Mouse (Mus musculus): ENCODE results near the gene Frmd4a. TPM values are rescaled to one million over a fixed set of nuclear protein-coding genes. Genes with fewer than 3 reads are reported as not detected.

Frmd4a gene
- polyA plus RNA-seq, 2 experiments: 39.6 to 47.0 TPM

DNA sequence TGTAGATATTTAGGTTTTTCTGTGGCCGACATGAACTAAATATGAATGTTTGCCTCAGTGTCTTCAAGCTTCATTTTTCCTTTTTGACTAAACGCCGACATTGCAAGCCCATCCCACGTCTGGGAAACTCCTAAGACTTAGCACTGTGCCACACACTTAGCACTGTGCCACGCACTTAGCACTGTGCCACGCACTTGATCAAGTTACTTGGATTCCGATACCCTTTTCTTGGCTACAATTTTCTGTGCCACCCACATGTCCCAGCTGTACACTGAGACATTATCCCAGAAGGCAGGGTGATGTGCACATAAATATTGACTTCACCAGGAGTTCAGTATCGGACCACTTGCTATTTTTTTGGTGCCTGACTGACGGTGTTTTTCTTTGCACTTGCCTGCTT lies 482.4 kb downstream of the Frmd4a start:
- no peak overlapping the region for H3K27ac ChIP-seq (replicated peaks; ENCODE audit: low read depth, low read length)
- H3K4me3 ChIP-seq (replicated peaks; ENCODE audit: low read length): no peak overlapping the region
- 89% methylated on average over 9 of the region's 9 CpGs for WGBS
- H3K4me1 ChIP-seq (ENCODE audit: control insufficient read depth, insufficient read depth, low read length): no peaks in the 10 kb centered on the region
- no peaks in the 10 kb centered on the region for H3K9me3 ChIP-seq (ENCODE audit: control insufficient read depth, low read length)
- DNase-seq (ENCODE audit: low spot score) (no peak), ATAC-seq (ENCODE audit: low FRiP score, low read depth) (no peak)
- H3K27me3 ChIP-seq (ENCODE audit: control insufficient read depth, insufficient read depth, low read length): no peaks in the 10 kb centered on the region
- no peak for TF ChIP-seq POLR2A (IDR thresholded peaks at IDR 0.05; ENCODE audit: borderline replicate concordance, extremely low read depth, insufficient read depth, insufficient read length)
- H3K36me3 ChIP-seq (ENCODE audit: control insufficient read depth, insufficient read depth, low read length): peaks cover 64% of the 10 kb centered on the region
- H3K4me2 ChIP-seq (replicated peaks; ENCODE audit: low read depth, low read length, severe bottlenecking): no peak overlapping the region
- H3K9ac ChIP-seq (ENCODE audit: low read depth, low read length, severe bottlenecking): no peak overlapping the region

DNA sequence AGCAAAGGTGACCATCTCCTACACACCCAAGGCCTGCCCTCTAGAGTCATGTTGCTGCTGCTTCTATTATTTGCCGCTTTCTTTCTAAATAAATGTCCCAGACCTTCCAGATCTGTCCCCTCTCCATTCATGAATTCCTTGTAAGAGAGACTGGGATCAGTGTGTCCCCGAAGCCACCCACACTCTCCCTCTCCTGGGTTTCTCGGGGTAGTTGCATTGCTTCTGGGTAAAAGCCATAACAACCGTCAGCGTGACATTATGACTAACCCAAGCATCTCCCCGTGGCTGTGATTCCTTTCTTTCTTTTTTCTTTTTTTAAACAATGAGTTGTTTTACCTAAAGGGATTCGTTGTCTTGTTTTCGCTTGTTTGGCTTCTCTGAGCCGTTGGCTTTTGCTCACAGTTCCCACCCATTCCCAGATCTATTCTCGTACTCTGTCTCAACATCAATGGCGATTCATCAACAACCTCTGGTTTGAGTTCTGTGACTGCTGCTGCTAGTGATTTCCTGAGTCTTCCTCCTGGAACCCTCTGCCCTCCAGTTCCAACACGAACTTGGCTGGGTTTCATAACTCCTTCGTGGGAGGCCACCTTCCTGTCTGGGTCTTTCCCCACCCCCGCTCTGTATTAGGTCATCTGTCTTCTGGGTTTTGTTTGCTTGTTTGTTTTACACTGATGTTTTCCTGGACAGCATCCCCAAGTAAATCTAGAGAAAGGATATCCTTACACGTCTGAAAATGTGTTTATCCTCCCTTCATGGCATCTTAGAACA lies 483.9 kb downstream of the Frmd4a start:
- H3K4me3 ChIP-seq (replicated peaks; ENCODE audit: low read length): no peak overlapping the region
- 76% methylated on average over 15 of the region's 15 CpGs for WGBS
- DNase-seq (ENCODE audit: low spot score) (no peak), ATAC-seq (ENCODE audit: low FRiP score, low read depth) (no peak)
- no peak overlapping the region for H3K9ac ChIP-seq (ENCODE audit: low read depth, low read length, severe bottlenecking)
- H3K4me1 ChIP-seq (ENCODE audit: control insufficient read depth, insufficient read depth, low read length): no peaks in the 10 kb centered on the region
- no peaks in the 10 kb centered on the region for H3K27me3 ChIP-seq (ENCODE audit: control insufficient read depth, insufficient read depth, low read length)
- TF ChIP-seq POLR2A (IDR thresholded peaks at IDR 0.05; ENCODE audit: borderline replicate concordance, extremely low read depth, insufficient read depth, insufficient read length): no peak
- peaks cover 56% of the 10 kb centered on the region for H3K36me3 ChIP-seq (ENCODE audit: control insufficient read depth, insufficient read depth, low read length)
- no peak overlapping the region for H3K4me2 ChIP-seq (replicated peaks; ENCODE audit: low read depth, low read length, severe bottlenecking)
- no peak overlapping the region for H3K27ac ChIP-seq (replicated peaks; ENCODE audit: low read depth, low read length)
- H3K9me3 ChIP-seq (ENCODE audit: control insufficient read depth, low read length): no peaks in the 10 kb centered on the region

DNA sequence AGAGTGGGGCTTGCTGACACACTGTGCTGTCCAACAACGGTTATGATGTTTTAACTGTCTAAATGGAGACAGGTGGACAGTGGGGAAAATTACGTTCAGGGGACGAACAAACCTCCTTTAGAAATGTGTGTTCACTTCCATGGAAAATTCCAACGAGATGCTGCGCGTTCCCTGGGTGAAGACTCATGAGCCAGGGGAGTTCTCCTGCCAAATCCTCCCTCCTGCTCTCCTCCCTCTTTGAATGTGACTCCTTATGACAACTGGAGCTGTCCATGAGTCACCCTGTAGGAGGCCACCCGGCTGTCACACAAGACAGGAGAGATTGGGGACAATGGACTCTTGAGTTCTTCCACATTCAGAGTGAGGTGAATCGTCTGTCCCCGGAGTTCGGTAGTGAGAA lies 486.9 kb downstream of the Frmd4a start:
- H3K9me3 ChIP-seq (ENCODE audit: control insufficient read depth, low read length): no peaks in the 10 kb centered on the region
- no peak overlapping the region for H3K27ac ChIP-seq (replicated peaks; ENCODE audit: low read depth, low read length)
- no peak for TF ChIP-seq POLR2A (IDR thresholded peaks at IDR 0.05; ENCODE audit: borderline replicate concordance, extremely low read depth, insufficient read depth, insufficient read length)
- H3K36me3 ChIP-seq (ENCODE audit: control insufficient read depth, insufficient read depth, low read length): peaks cover 43% of the 10 kb centered on the region
- no peaks in the 10 kb centered on the region for H3K4me1 ChIP-seq (ENCODE audit: control insufficient read depth, insufficient read depth, low read length)
- H3K9ac ChIP-seq (ENCODE audit: low read depth, low read length, severe bottlenecking): no peak overlapping the region
- no peaks in the 10 kb centered on the region for H3K27me3 ChIP-seq (ENCODE audit: control insufficient read depth, insufficient read depth, low read length)
- WGBS: 85% methylated on average over 10 of the region's 10 CpGs
- no peak for ATAC-seq (ENCODE audit: low FRiP score, low read depth)
- no peak for DNase-seq (ENCODE audit: low spot score)
- H3K4me3 ChIP-seq (replicated peaks; ENCODE audit: low read length): no peak overlapping the region
- H3K4me2 ChIP-seq (replicated peaks; ENCODE audit: low read depth, low read length, severe bottlenecking): no peak overlapping the region

DNA sequence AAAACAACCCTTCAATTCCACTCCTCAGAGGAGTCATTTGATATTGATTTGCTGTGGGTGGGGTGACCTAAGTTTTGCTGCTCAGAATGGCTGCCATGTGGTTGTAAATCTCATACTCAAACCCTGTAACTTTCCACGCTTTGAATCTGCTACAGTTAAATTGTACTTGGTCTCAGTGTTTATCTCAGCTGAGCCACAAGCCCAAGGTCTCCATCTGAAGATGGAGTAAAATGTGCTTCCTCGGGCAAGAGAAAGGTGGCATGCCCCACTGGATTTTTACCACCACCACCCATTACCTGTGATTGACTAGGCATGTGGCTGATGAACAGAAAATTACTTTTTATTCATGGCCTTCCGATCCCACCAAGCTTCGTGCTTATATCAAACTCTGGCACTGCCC lies 488.2 kb downstream of the Frmd4a start:
- H3K4me1 ChIP-seq (ENCODE audit: control insufficient read depth, insufficient read depth, low read length): peaks cover 6% of the 10 kb centered on the region; the same call in 1 of the 2 replicates
- no peak overlapping the region for H3K4me3 ChIP-seq (replicated peaks; ENCODE audit: low read length)
- 79% methylated on average over 4 of the region's 4 CpGs for WGBS

DNA sequence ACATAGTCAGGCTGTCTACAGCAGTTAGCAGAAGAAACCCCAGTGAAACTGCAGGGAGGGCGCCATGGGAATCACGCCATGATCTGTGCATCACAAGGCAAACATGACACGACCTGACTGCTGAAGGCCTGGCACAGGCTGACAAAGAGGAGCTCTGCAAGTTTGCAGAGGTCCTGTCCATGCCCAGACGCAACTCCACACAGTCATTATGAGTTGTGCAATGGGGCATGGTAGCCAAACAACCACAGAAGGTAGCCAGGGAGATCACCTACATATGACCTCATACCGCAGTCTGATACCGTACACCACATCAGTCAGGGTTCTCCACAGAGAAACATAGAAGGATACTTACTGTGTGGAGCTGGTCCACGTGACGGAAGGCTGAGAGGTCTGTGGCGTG lies 489.1 kb downstream of the Frmd4a start:
- no peak overlapping the region for H3K9ac ChIP-seq (ENCODE audit: low read depth, low read length, severe bottlenecking)

More for the DNA sequence above, 488.2 kb downstream of the Frmd4a start:
- DNase-seq (ENCODE audit: low spot score) (no peak), ATAC-seq (ENCODE audit: low FRiP score, low read depth) (no peak)
- no peak overlapping the region for H3K27ac ChIP-seq (replicated peaks; ENCODE audit: low read depth, low read length)
- H3K36me3 ChIP-seq (ENCODE audit: control insufficient read depth, insufficient read depth, low read length): peaks cover 30% of the 10 kb centered on the region
- H3K9ac ChIP-seq (ENCODE audit: low read depth, low read length, severe bottlenecking): no peak overlapping the region
- no peaks in the 10 kb centered on the region for H3K9me3 ChIP-seq (ENCODE audit: control insufficient read depth, low read length)
- TF ChIP-seq POLR2A (IDR thresholded peaks at IDR 0.05; ENCODE audit: borderline replicate concordance, extremely low read depth, insufficient read depth, insufficient read length): no peak
- H3K27me3 ChIP-seq (ENCODE audit: control insufficient read depth, insufficient read depth, low read length): no peaks in the 10 kb centered on the region
- no peak overlapping the region for H3K4me2 ChIP-seq (replicated peaks; ENCODE audit: low read depth, low read length, severe bottlenecking)

More for the DNA sequence above, 489.1 kb downstream of the Frmd4a start:
- WGBS: 95% methylated on average over 9 of the region's 9 CpGs
- H3K4me3 ChIP-seq (replicated peaks; ENCODE audit: low read length): no peak overlapping the region
- peaks cover 21% of the 10 kb centered on the region; the same call in 1 of the 2 replicates for H3K36me3 ChIP-seq (ENCODE audit: control insufficient read depth, insufficient read depth, low read length)
- ATAC-seq (ENCODE audit: low FRiP score, low read depth): no peak
- H3K27ac ChIP-seq (replicated peaks; ENCODE audit: low read depth, low read length): no peak overlapping the region
- no peak for DNase-seq (ENCODE audit: low spot score)
- no peaks in the 10 kb centered on the region for H3K9me3 ChIP-seq (ENCODE audit: control insufficient read depth, low read length)
- no peaks in the 10 kb centered on the region for H3K27me3 ChIP-seq (ENCODE audit: control insufficient read depth, insufficient read depth, low read length)
- no peak overlapping the region for H3K4me2 ChIP-seq (replicated peaks; ENCODE audit: low read depth, low read length, severe bottlenecking)
- H3K4me1 ChIP-seq (ENCODE audit: control insufficient read depth, insufficient read depth, low read length): peaks cover 6% of the 10 kb centered on the region; the same call in 1 of the 2 replicates
- no peak for TF ChIP-seq POLR2A (IDR thresholded peaks at IDR 0.05; ENCODE audit: borderline replicate concordance, extremely low read depth, insufficient read depth, insufficient read length)
